In the genomic region with DNA sequence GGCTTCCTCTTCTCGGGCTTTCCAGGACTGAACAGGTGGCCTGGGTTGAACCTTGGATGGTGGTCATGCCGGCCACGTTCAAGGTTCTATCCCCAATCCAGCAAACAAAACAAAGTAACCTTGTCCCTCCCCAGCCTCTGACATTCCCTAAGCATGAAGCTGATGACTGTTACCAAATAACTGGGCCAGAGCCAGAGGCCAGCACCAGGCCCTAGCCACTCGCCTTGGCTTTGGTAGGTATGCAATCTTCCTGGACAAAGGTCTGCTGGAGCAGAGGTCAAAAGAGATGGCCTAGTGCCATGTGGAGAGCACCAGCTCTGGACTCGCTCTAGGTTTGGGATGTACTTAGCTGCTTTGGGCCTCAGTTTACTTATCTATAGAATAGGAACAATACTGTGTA, we compare ENCODE assay signal across 10 mouse cellular contexts. TPM values are rescaled to one million over a fixed set of nuclear protein-coding genes. Genes with fewer than 3 reads are reported as not detected.
A peak's percentile ranks its signal among the peaks of the same experiment; 100 is the strongest.
DNase-seq lines count a peak whose midpoint lies in the region; ATAC-seq and TF ChIP-seq lines count a peak whose summit lies in the region.
"Had no signal": no experiment of that assay in that cellular context is flagged by ENCODE, and none has a peak within 500 bp of the region (broad histone marks: within the 10 kb centered on the region; RNA-seq: fewer than 3 reads in every experiment).

No protein-coding gene starts in this region.

- 86% methylated on average over 5 of the region's 5 CpGs for WGBS in embryonic facial prominence, embryonic 14.5 days
- WGBS in midbrain, postnatal 0 days = 70% methylated on average over 5 of the region's 5 CpGs

- H3K36me3 ChIP-seq in embryonic facial prominence, embryonic 14.5 days (ENCODE audit: control insufficient read depth, insufficient read depth, low read length) = peaks cover 17% of the 10 kb centered on the region; the same call in 1 of the 2 replicates
- H3K36me3 ChIP-seq in midbrain, postnatal 0 days (ENCODE audit: insufficient read depth, low read length) = peaks cover 14% of the 10 kb centered on the region; the same call in 1 of the 2 replicates
- H3K36me3 ChIP-seq: intestine, embryonic 15.5 days had no signal

- no peak for TF ChIP-seq CTCF in left cerebral cortex, adult 2 months (IDR thresholded peaks at IDR 0.05)
- TF ChIP-seq CTCF in midbrain, postnatal 0 days (IDR thresholded peaks at IDR 0.05) = no peak

- no peak for DNase-seq in left cerebral cortex, adult 2 months (ENCODE audit: extremely low spot score in 1 of 2, low spot score in 2 of 2)
- no peak for DNase-seq in left cerebral cortex, adult 11 months (ENCODE audit: low spot score)
- DNase-seq in embryonic facial prominence, embryonic 14.5 days (ENCODE audit: low spot score) = no peak
- peak; percentile 95 for DNase-seq in kidney, adult 9 months
- DNase-seq in midbrain, postnatal 0 days (ENCODE audit: low spot score) = no peak
- DNase-seq in gastrocnemius, postnatal 36 days = no peak
- DNase-seq in heart, adult 11 months = no peak
- DNase-seq: heart, adult 18-20 months had no signal

- H3K27ac ChIP-seq in left cerebral cortex, adult 2 months = no peak overlapping the region
- H3K27ac ChIP-seq in embryonic facial prominence, embryonic 14.5 days (replicated peaks; ENCODE audit: low read depth, low read length) = no peak overlapping the region
- no peak overlapping the region for H3K27ac ChIP-seq in midbrain, postnatal 0 days (ENCODE audit: low read depth, low read length)
- H3K27ac ChIP-seq: intestine, embryonic 15.5 days had no signal

- no peaks in the 10 kb centered on the region for H3K9me3 ChIP-seq in embryonic facial prominence, embryonic 14.5 days (ENCODE audit: control insufficient read depth, low read length)
- H3K9me3 ChIP-seq in midbrain, postnatal 0 days (ENCODE audit: low read length) = no peaks in the 10 kb centered on the region
- H3K9me3 ChIP-seq: intestine, embryonic 15.5 days had no signal

- no peaks in the 10 kb centered on the region for H3K27me3 ChIP-seq in embryonic facial prominence, embryonic 14.5 days (replicated peaks; ENCODE audit: control insufficient read depth, insufficient read depth, low read length)
- no peaks in the 10 kb centered on the region for H3K27me3 ChIP-seq in midbrain, postnatal 0 days (ENCODE audit: insufficient read depth, low read length)
- H3K27me3 ChIP-seq: intestine, embryonic 15.5 days had no signal

- H3K9ac ChIP-seq in embryonic facial prominence, embryonic 14.5 days (ENCODE audit: low read depth, low read length) = peak overlapping the region; percentile 93; the same call in 1 of the 2 replicates
- peak overlapping the region; percentile 42; the same call in 1 of the 2 replicates for H3K9ac ChIP-seq in midbrain, postnatal 0 days (replicated peaks; ENCODE audit: low read length, poor library complexity, severe bottlenecking)
- H3K9ac ChIP-seq: intestine, embryonic 15.5 days had no signal

- intact Hi-C loops in left cerebral cortex, adult 2 months (cut with DNase I) = no loop called here
- intact Hi-C loops in gastrocnemius, postnatal 36 days (cut with DNase I) = no loop called here

- H3K4me3 ChIP-seq in left cerebral cortex, adult 2 months = peak overlapping the region; percentile 79
- H3K4me3 ChIP-seq in embryonic facial prominence, embryonic 14.5 days (ENCODE audit: low read depth, low read length) = no peak overlapping the region
- peak overlapping the region; percentile 97 for H3K4me3 ChIP-seq in midbrain, postnatal 0 days (ENCODE audit: low read depth, low read length)
- H3K4me3 ChIP-seq: intestine, embryonic 15.5 days had no signal

- H3K4me2 ChIP-seq in embryonic facial prominence, embryonic 14.5 days (ENCODE audit: low read depth, low read length) = peak overlapping the region; percentile 74; the same call in 1 of the 2 replicates
- peak overlapping the region; percentile 99 for H3K4me2 ChIP-seq in midbrain, postnatal 0 days (ENCODE audit: low read depth, low read length, poor library complexity, severe bottlenecking)

- no peak for ATAC-seq in embryonic facial prominence, embryonic 14.5 days (ENCODE audit: low read depth)
- no peak for ATAC-seq in midbrain, postnatal 0 days (ENCODE audit: low FRiP score)
- no peak for ATAC-seq in activated CD4-positive, CD25-positive, alpha-beta regulatory T cell, adult 4 months
- ATAC-seq: intestine, embryonic 15.5 days had no signal

- peaks cover 25% of the 10 kb centered on the region for H3K4me1 ChIP-seq in embryonic facial prominence, embryonic 14.5 days (ENCODE audit: control insufficient read depth, insufficient read depth, low read length)
- H3K4me1 ChIP-seq in midbrain, postnatal 0 days (ENCODE audit: insufficient read depth, low read length) = peaks cover 46% of the 10 kb centered on the region

RNA-seq across cellular contexts. Expression of a gene that starts 3.3 kb away (rescaled TPM):
- total RNA-seq in left cerebral cortex, adult 2 months (2021) = 10 to 100 TPM; 65.3 to 85.8 TPM
- 36.3 and 46.6 TPM in 2 replicates for polyA plus RNA-seq in embryonic facial prominence, embryonic 14.5 days (2014; fragmentation: Nextera tagmentation; extraction: Ambion mirVana)
- 535 and 557 TPM in 2 replicates for total RNA-seq in midbrain, postnatal 0 days (2014; rRNA removed)
- polyA plus RNA-seq in midbrain, postnatal 0 days (2015; fragmentation: Nextera tagmentation; extraction: Ambion mirVana) = 183 and 184 TPM in 2 replicates
- 10 to 100 TPM; 18.4 to 24.0 TPM for total RNA-seq in gastrocnemius, postnatal 36 days (2021)
- 1 to 10 TPM; 4.1 to 5.6 TPM for polyA plus RNA-seq in activated CD4-positive, CD25-positive, alpha-beta regulatory T cell, adult 4 months (2017; shearing (Covaris generic))
